In the genomic region with DNA sequence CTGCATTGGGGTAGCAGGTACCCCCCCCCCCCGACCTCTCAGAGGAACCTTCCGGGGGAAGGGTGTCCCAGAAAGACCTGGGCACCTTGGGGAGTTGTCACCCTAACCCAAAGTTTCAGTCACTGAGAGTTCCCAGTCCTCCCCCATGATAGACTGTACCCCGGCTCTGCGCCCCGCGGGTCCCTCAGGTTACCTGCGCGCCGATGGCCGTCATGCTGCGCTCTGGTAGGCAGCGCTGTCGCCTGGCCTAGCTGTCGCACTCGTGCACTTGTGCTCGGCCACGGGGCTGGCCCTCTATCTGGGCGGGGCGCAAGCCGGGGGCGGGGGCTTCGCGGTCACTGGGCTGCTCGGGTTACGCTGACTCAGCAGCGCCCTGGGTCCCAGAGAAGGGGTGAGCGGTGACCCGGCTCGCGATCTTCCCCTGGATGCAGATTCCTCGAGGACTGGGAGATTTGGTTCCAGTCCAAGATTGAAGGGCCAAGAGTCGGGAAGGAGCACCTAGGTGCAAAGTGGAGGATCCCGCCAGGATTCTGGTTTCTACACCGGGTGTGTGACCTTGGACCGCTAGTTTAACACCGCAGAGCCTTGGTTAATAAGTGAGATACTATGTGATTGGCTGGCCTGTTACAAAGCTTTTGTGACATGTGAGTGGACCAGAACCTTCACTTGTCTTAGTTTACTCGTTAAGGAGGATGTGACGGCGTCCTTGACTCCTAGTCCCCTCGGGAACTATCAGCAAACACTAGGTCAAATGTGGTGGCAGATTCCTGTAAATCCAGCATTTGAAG, we compare ENCODE assay signal across 8 mouse cellular contexts. TPM values are rescaled to one million over a fixed set of nuclear protein-coding genes. Genes with fewer than 3 reads are reported as not detected.
DNase-seq lines count a peak whose midpoint lies in the region; ATAC-seq and TF ChIP-seq lines count a peak whose summit lies in the region.

TSS of gene Tmem37 (minus strand) at position 556 of the 788 bp plus-strand sequence.

- peaks cover 12% of the 10 kb centered on the region; the same call in 1 of the 2 replicates for H3K27me3 ChIP-seq in thymus, adult 2 months (ENCODE audit: control insufficient read depth, insufficient read depth, low read length)
- H3K27me3 ChIP-seq in hindbrain, embryonic 14.5 days (ENCODE audit: control insufficient read depth, insufficient read depth, low read length): peaks cover 23% of the 10 kb centered on the region
- H3K27me3 ChIP-seq in midbrain, embryonic 16.5 days (ENCODE audit: control insufficient read depth, insufficient read depth, low read depth, low read length): peaks cover 21% of the 10 kb centered on the region

- H3K4me1 ChIP-seq in thymus, adult 2 months (replicated peaks; ENCODE audit: control insufficient read depth, insufficient read depth, low read length): 0 out of 2 replicates have a peak, but pooled peaks cover 5% of the 10 kb centered on the region
- peaks cover 15% of the 10 kb centered on the region for H3K4me1 ChIP-seq in hindbrain, embryonic 14.5 days (replicated peaks; ENCODE audit: control insufficient read depth, insufficient read depth, low read length)
- peaks cover 9% of the 10 kb centered on the region for H3K4me1 ChIP-seq in midbrain, embryonic 16.5 days (ENCODE audit: control insufficient read depth, insufficient read depth, low read length)

- intact Hi-C loops in gastrocnemius, adult 2 months (cut with DNase I): no loop called here

- ATAC-seq in hindbrain, embryonic 14.5 days (ENCODE audit: low FRiP score): peak; percentile 46; the same call in 1 of the 2 replicates
- ATAC-seq in midbrain, embryonic 16.5 days: peak; percentile 73

- H3K9ac ChIP-seq in hindbrain, embryonic 14.5 days: peak within 1 kb of the TSS; percentile 54
- H3K9ac ChIP-seq in midbrain, embryonic 16.5 days (ENCODE audit: low read depth, low read length): peak within 1 kb of the TSS; percentile 56

- peak within 1 kb of the TSS; percentile 83 for H3K4me2 ChIP-seq in hindbrain, embryonic 14.5 days (replicated peaks)
- H3K4me2 ChIP-seq in midbrain, embryonic 16.5 days (ENCODE audit: low read length): peak within 1 kb of the TSS; percentile 75

- TF ChIP-seq POLR2A in thymus, adult 2 months (IDR thresholded peaks at IDR 0.05; ENCODE audit: control insufficient read depth, extremely low read depth, insufficient read depth, low read length, poor library complexity): no peak

- no peaks in the 10 kb centered on the region for H3K9me3 ChIP-seq in hindbrain, embryonic 14.5 days (ENCODE audit: control insufficient read depth, low read length)
- no peaks in the 10 kb centered on the region for H3K9me3 ChIP-seq in midbrain, embryonic 16.5 days (replicated peaks; ENCODE audit: control insufficient read depth, low read length, poor library complexity, severe bottlenecking)

- no peaks in the 10 kb centered on the region for H3K36me3 ChIP-seq in thymus, adult 2 months (ENCODE audit: control insufficient read depth, insufficient read depth, low read length)
- H3K36me3 ChIP-seq in hindbrain, embryonic 14.5 days (replicated peaks; ENCODE audit: control insufficient read depth, insufficient read depth): no peaks in the 10 kb centered on the region
- H3K36me3 ChIP-seq in midbrain, embryonic 16.5 days (ENCODE audit: control insufficient read depth, insufficient read depth, low read length): no peaks in the 10 kb centered on the region

- 13% methylated on average over 40 of the region's 40 CpGs for WGBS in thymus, adult 2 months
- 3% methylated on average over 40 of the region's 40 CpGs for WGBS in hindbrain, embryonic 14.5 days
- 1% methylated on average over 40 of the region's 40 CpGs for WGBS in midbrain, embryonic 16.5 days

- DNase-seq in thymus, adult 2 months: no peak
- DNase-seq in thymus, postnatal 25 days: no peak
- DNase-seq in cerebellum, adult 8-10 months: peak; percentile 22
- DNase-seq in gastrocnemius, adult 2 months: peak; percentile 84
- no peak for DNase-seq in hindbrain, embryonic 14.5 days (ENCODE audit: low spot score)
- peak; percentile 82 for DNase-seq in liver
- DNase-seq in testis, postnatal 14 days (ENCODE audit: low spot score): peak; percentile 34

- no peak for TF ChIP-seq CTCF in thymus, adult 2 months (IDR thresholded peaks at IDR 0.05; ENCODE audit: borderline replicate concordance, control insufficient read depth, extremely low read depth, insufficient read depth, low read length, poor library complexity)
- TF ChIP-seq CTCF in gastrocnemius, adult 2 months (IDR thresholded peaks at IDR 0.05): no peak

- H3K27ac ChIP-seq in thymus, adult 2 months (ENCODE audit: control insufficient read depth, insufficient read depth, low read length): no peak within 1 kb of the TSS
- H3K27ac ChIP-seq in gastrocnemius, adult 2 months: peak within 1 kb of the TSS; percentile 73
- no peak within 1 kb of the TSS for H3K27ac ChIP-seq in hindbrain, embryonic 14.5 days
- H3K27ac ChIP-seq in midbrain, embryonic 16.5 days (ENCODE audit: low read length): no peak within 1 kb of the TSS

- H3K4me3 ChIP-seq in thymus, adult 2 months (ENCODE audit: control insufficient read depth, insufficient read depth, low read length): peak within 1 kb of the TSS; percentile 6; the same call in 1 of the 2 replicates
- peak within 1 kb of the TSS; percentile 70 for H3K4me3 ChIP-seq in gastrocnemius, adult 2 months
- H3K4me3 ChIP-seq in hindbrain, embryonic 14.5 days (replicated peaks; ENCODE audit: low read length): peak within 1 kb of the TSS; percentile 32
- H3K4me3 ChIP-seq in midbrain, embryonic 16.5 days (ENCODE audit: low read depth, low read length): peak within 1 kb of the TSS; percentile 34

RNA-seq across cellular contexts. Expression of gene Tmem37, which starts in this region (rescaled TPM):
- 15.7 and 18.5 TPM in 2 replicates for polyA plus RNA-seq in thymus, adult 2 months (2012; rRNA removed)
- 10 to 100 TPM in 1 of 2 experiments, 1 to 10 TPM in 1; 9.3 to 12.8 TPM for total RNA-seq in gastrocnemius, adult 2 months (2021)
- 7.5 and 10.1 TPM in 2 replicates for polyA plus RNA-seq in hindbrain, embryonic 14.5 days (2014; fragmentation: Nextera tagmentation; extraction: Ambion mirVana)
- 4.9 and 5.1 TPM in 2 replicates for polyA plus RNA-seq in midbrain, embryonic 16.5 days (2015; fragmentation: Nextera tagmentation; extraction: Ambion mirVana)

Comparison
In these comparisons a context has a peak if more than half of its experiments do, and no peak if none do; other contexts are left out.
1. DNase-seq: peak in cerebellum, adult 8-10 months (single experiment), gastrocnemius, adult 2 months (single experiment), liver (single experiment) and testis, postnatal 14 days (single experiment); none in thymus, adult 2 months (single experiment), thymus, postnatal 25 days (single experiment) and hindbrain, embryonic 14.5 days (single experiment).
2. H3K4me3 ChIP-seq: peak in every context shown above with its lines; median percentile 70 in gastrocnemius, adult 2 months; 34 in midbrain, embryonic 16.5 days; 32 in hindbrain, embryonic 14.5 days; 6 in thymus, adult 2 months.